Comparison of ENCODE assay signal across 27 mouse cellular contexts in the genomic region with DNA sequence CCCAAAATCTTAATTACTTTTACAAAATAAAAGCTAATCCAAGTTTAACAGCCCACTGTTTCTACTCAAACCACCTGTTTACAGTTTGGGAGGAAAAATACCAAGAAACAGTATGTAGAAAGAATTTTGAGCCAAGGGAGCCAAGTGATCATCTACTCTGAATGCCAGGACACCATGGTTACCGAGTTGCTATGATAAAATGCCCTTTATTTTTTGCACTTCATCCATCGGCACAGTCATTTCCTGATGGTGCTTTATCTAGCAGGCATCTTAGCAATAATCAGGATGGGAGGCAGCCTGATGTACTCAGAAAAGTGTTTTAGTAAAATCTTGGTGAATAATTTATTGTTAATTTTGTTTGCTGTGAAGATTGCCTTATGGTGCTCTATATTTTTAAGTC. TPM values are rescaled to one million over a fixed set of nuclear protein-coding genes. Genes with fewer than 3 reads are reported as not detected.
DNase-seq lines count a peak whose midpoint lies in the region; ATAC-seq and TF ChIP-seq lines count a peak whose summit lies in the region.
"Had no signal": no experiment of that assay in that cellular context is flagged by ENCODE, and none has a peak within 500 bp of the region (broad histone marks: within the 10 kb centered on the region; RNA-seq: fewer than 3 reads in every experiment).

No protein-coding gene starts in this region.

- no peaks in the 10 kb centered on the region for H3K9me3 ChIP-seq in forebrain, postnatal 0 days (ENCODE audit: low read length)
- H3K9me3 ChIP-seq in forebrain, embryonic 15.5 days = no peaks in the 10 kb centered on the region
- no peaks in the 10 kb centered on the region for H3K9me3 ChIP-seq in midbrain, postnatal 0 days (ENCODE audit: low read length)
- H3K9me3 ChIP-seq in midbrain, embryonic 16.5 days (replicated peaks; ENCODE audit: control insufficient read depth, low read length, poor library complexity, severe bottlenecking) = no peaks in the 10 kb centered on the region
- H3K9me3 ChIP-seq in embryonic facial prominence, embryonic 10.5 days = no peaks in the 10 kb centered on the region
- H3K9me3 ChIP-seq: forebrain, embryonic 10.5 days; hindbrain, embryonic 10.5 days had no signal

- DNase-seq in forebrain, postnatal 0 days = peak; percentile 46
- DNase-seq in layer of hippocampus, adult 18-20 months (ENCODE audit: low spot score in 2 of 2) = peak; percentile 3 to 43
- no peak for DNase-seq in layer of hippocampus, postnatal 10 days (ENCODE audit: low spot score in 2 of 2)
- DNase-seq in midbrain, postnatal 0 days (ENCODE audit: low spot score) = peak; percentile 1
- peak; percentile 24 for DNase-seq in brain, embryonic 18.5 days (ENCODE audit: low read depth, low spot score)
- no peak for DNase-seq in embryonic facial prominence, embryonic 10.5 days (ENCODE audit: low spot score)
- DNase-seq: adrenal gland, adult 2 months; adrenal gland, postnatal 25 days; cerebellum, adult 11-12 months; cerebellum, adult 8-10 months; cerebellum, postnatal 10 days; cerebellum, postnatal 36 days; embryo, embryonic 11 days; gastrocnemius, postnatal 10 days; gastrocnemius, postnatal 36 days had no signal

- no peak for TF ChIP-seq CTCF in forebrain, postnatal 0 days (IDR thresholded peaks at IDR 0.05; ENCODE audit: low read depth)
- TF ChIP-seq CTCF in midbrain, postnatal 0 days (IDR thresholded peaks at IDR 0.05) = no peak

- 54% methylated on average over 2 of the region's 2 CpGs for WGBS in forebrain, postnatal 0 days
- WGBS in forebrain, embryonic 15.5 days = 47% methylated on average over 2 of the region's 2 CpGs
- 52% methylated on average over 2 of the region's 2 CpGs for WGBS in midbrain, postnatal 0 days
- 67% methylated on average over 2 of the region's 2 CpGs for WGBS in midbrain, embryonic 16.5 days
- 76% methylated on average over 2 of the region's 2 CpGs for WGBS in embryonic facial prominence, embryonic 10.5 days

- ATAC-seq in forebrain, postnatal 0 days = peak; percentile 55; the same call in 1 of the 2 replicates
- ATAC-seq in forebrain, embryonic 15.5 days (replicated peaks) = no peak
- ATAC-seq in midbrain, postnatal 0 days (ENCODE audit: low FRiP score) = no peak
- ATAC-seq in midbrain, embryonic 16.5 days = no peak
- ATAC-seq: CD4-positive, CD25-positive, alpha-beta regulatory T cell, adult 4 months; hindbrain, postnatal 0 days; inflammation-experienced regulatory T-cells, adult 6 months; intestine, embryonic 16.5 days had no signal

- H3K9ac ChIP-seq in forebrain, postnatal 0 days = no peak overlapping the region
- H3K9ac ChIP-seq in forebrain, embryonic 15.5 days (replicated peaks) = no peak overlapping the region
- no peak overlapping the region for H3K9ac ChIP-seq in midbrain, postnatal 0 days (replicated peaks; ENCODE audit: low read length, poor library complexity, severe bottlenecking)
- no peak overlapping the region for H3K9ac ChIP-seq in midbrain, embryonic 16.5 days (ENCODE audit: low read depth, low read length)
- H3K9ac ChIP-seq: hindbrain, embryonic 14.5 days had no signal

- H3K4me2 ChIP-seq in forebrain, postnatal 0 days (ENCODE audit: low read depth) = no peak overlapping the region
- H3K4me2 ChIP-seq in forebrain, embryonic 15.5 days (replicated peaks) = no peak overlapping the region
- H3K4me2 ChIP-seq in midbrain, postnatal 0 days (ENCODE audit: low read depth, low read length, poor library complexity, severe bottlenecking) = no peak overlapping the region
- H3K4me2 ChIP-seq in midbrain, embryonic 16.5 days (ENCODE audit: low read length) = no peak overlapping the region
- H3K4me2 ChIP-seq: heart, embryonic 11.5 days; hindbrain, embryonic 14.5 days had no signal

- H3K4me3 ChIP-seq in forebrain, postnatal 0 days (ENCODE audit: low read depth, low read length) = no peak overlapping the region
- H3K4me3 ChIP-seq in forebrain, embryonic 15.5 days = no peak overlapping the region
- H3K4me3 ChIP-seq in midbrain, postnatal 0 days (ENCODE audit: low read depth, low read length) = no peak overlapping the region
- no peak overlapping the region for H3K4me3 ChIP-seq in midbrain, embryonic 16.5 days (ENCODE audit: low read depth, low read length)
- no peak overlapping the region for H3K4me3 ChIP-seq in embryonic facial prominence, embryonic 10.5 days
- H3K4me3 ChIP-seq: forebrain, embryonic 10.5 days; hindbrain, embryonic 10.5 days had no signal

- no peaks in the 10 kb centered on the region for H3K36me3 ChIP-seq in forebrain, postnatal 0 days (ENCODE audit: insufficient read depth)
- no peaks in the 10 kb centered on the region for H3K36me3 ChIP-seq in forebrain, embryonic 15.5 days
- H3K36me3 ChIP-seq in midbrain, postnatal 0 days (ENCODE audit: insufficient read depth, low read length) = no peaks in the 10 kb centered on the region
- H3K36me3 ChIP-seq in midbrain, embryonic 16.5 days (ENCODE audit: control insufficient read depth, insufficient read depth, low read length) = no peaks in the 10 kb centered on the region
- H3K36me3 ChIP-seq in embryonic facial prominence, embryonic 10.5 days (replicated peaks) = no peaks in the 10 kb centered on the region
- H3K36me3 ChIP-seq: forebrain, embryonic 10.5 days; hindbrain, embryonic 10.5 days had no signal

- no peak overlapping the region for H3K27ac ChIP-seq in forebrain, postnatal 0 days (ENCODE audit: low read depth, low read length)
- no peak overlapping the region for H3K27ac ChIP-seq in forebrain, embryonic 15.5 days (replicated peaks)
- no peak overlapping the region for H3K27ac ChIP-seq in midbrain, postnatal 0 days (ENCODE audit: low read depth, low read length)
- no peak overlapping the region for H3K27ac ChIP-seq in midbrain, embryonic 16.5 days (ENCODE audit: low read length)
- H3K27ac ChIP-seq in embryonic facial prominence, embryonic 10.5 days (replicated peaks) = no peak overlapping the region
- H3K27ac ChIP-seq: forebrain, embryonic 10.5 days; hindbrain, embryonic 10.5 days; hindbrain, embryonic 14.5 days; hindbrain, postnatal 0 days had no signal

- no peaks in the 10 kb centered on the region for H3K27me3 ChIP-seq in forebrain, postnatal 0 days (ENCODE audit: insufficient read depth, low read length)
- peaks cover 17% of the 10 kb centered on the region for H3K27me3 ChIP-seq in forebrain, embryonic 15.5 days
- H3K27me3 ChIP-seq in midbrain, postnatal 0 days (ENCODE audit: insufficient read depth, low read length) = peaks cover 11% of the 10 kb centered on the region; the same call in 1 of the 2 replicates
- H3K27me3 ChIP-seq in midbrain, embryonic 16.5 days (ENCODE audit: control insufficient read depth, insufficient read depth, low read depth, low read length) = peaks cover 6% of the 10 kb centered on the region
- peaks cover 88% of the 10 kb centered on the region for H3K27me3 ChIP-seq in embryonic facial prominence, embryonic 10.5 days (replicated peaks; ENCODE audit: low read depth, poor library complexity, severe bottlenecking)

- H3K4me1 ChIP-seq in forebrain, postnatal 0 days (ENCODE audit: insufficient read depth) = no peaks in the 10 kb centered on the region
- no peaks in the 10 kb centered on the region for H3K4me1 ChIP-seq in forebrain, embryonic 15.5 days
- H3K4me1 ChIP-seq in midbrain, postnatal 0 days (ENCODE audit: insufficient read depth, low read length) = no peaks in the 10 kb centered on the region
- H3K4me1 ChIP-seq in midbrain, embryonic 16.5 days (ENCODE audit: control insufficient read depth, insufficient read depth, low read length) = no peaks in the 10 kb centered on the region
- no peaks in the 10 kb centered on the region for H3K4me1 ChIP-seq in embryonic facial prominence, embryonic 10.5 days
- H3K4me1 ChIP-seq: forebrain, embryonic 10.5 days; hindbrain, embryonic 10.5 days had no signal

RNA-seq across cellular contexts. Expression of a gene that starts 41.7 kb away (rescaled TPM):
- total RNA-seq in forebrain, postnatal 0 days (2014; rRNA removed) = 46.7 and 53.8 TPM in 2 replicates
- polyA plus RNA-seq in forebrain, postnatal 0 days (2015; fragmentation: Nextera tagmentation; extraction: Ambion mirVana) = 52.3 and 53.5 TPM in 2 replicates
- 28.9 and 29.8 TPM in 2 replicates for polyA plus RNA-seq in forebrain, embryonic 15.5 days (2015; fragmentation: Nextera tagmentation; extraction: Ambion mirVana)
- 10 to 100 TPM; 34.1 to 36.0 TPM for total RNA-seq in layer of hippocampus, adult 18-20 months (2021)
- total RNA-seq in layer of hippocampus, postnatal 10 days (2021) = 10 to 100 TPM; 83.3 to 92.3 TPM
- 42.4 and 48.4 TPM in 2 replicates for total RNA-seq in midbrain, postnatal 0 days (2014; rRNA removed)
- polyA plus RNA-seq in midbrain, postnatal 0 days (2015; fragmentation: Nextera tagmentation; extraction: Ambion mirVana) = 25.3 and 25.9 TPM in 2 replicates
- polyA plus RNA-seq in midbrain, embryonic 16.5 days (2015; fragmentation: Nextera tagmentation; extraction: Ambion mirVana) = 27.0 and 29.8 TPM in 2 replicates
- polyA plus RNA-seq in embryonic facial prominence, embryonic 10.5 days (2016; fragmentation: Nextera tagmentation; extraction: Ambion mirVana) = 8.2 and 9.9 TPM in 2 replicates
- total RNA-seq: granulocyte monocyte progenitor cell, adult 5-6 weeks; MEL had no signal
- polyA plus RNA-seq: CD4-positive, CD25-positive, alpha-beta regulatory T cell, adult 4 months had no signal

Comparison
In these comparisons a context has a peak if more than half of its experiments do, and no peak if none do; other contexts are left out.
1. DNase-seq: peak in forebrain, postnatal 0 days (single experiment), layer of hippocampus, adult 18-20 months (2 of 2), midbrain, postnatal 0 days (single experiment) and brain, embryonic 18.5 days (single experiment); none in layer of hippocampus, postnatal 10 days (0 of 2) and embryonic facial prominence, embryonic 10.5 days (single experiment).